Mouse (Mus musculus): Measurements from ENCODE around the gene Esyt3. TPM values are rescaled to one million over a fixed set of nuclear protein-coding genes. Genes with fewer than 3 reads are reported as not detected.
A peak's percentile ranks its signal among the peaks of the same experiment; 100 is the strongest.

Esyt3 gene
- polyA plus RNA-seq, 1 experiment from 2014 or later = 0.43 TPM

DNA sequence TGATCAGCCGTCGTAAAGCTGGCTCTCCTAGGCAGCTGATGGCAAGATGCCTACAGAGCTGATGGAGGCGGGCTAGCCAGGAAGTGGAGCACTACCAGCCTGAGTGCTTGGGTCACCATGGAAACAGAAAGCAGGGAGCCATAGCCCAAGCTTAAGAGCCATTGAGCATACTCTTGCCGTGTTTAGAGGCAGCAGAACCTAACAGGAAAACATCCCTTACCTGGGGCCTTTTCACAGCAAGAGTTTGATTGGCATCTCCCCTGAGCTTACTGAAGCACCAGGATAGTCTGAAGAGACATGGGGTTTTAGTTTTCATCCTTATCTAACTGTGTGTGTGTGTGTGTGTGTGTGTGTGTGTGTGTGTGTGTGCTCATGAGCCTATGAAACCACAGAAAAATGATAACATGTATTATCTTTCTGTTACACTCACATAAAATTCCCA, 13.0 kb downstream of the Esyt3 start:
- Histone ChIP-seq H3K4me1 (replicated peaks) (peaks cover 7% of the 10 kb centered on the region), H3K27ac (replicated peaks) (no peak overlapping the region), H3K4me2 (no peak overlapping the region), H3K4me3 (no peak overlapping the region), H3K9me3 (peaks cover 3% of the 10 kb centered on the region; the same call in 1 of the 2 replicates), H3K36me3 (no peaks in the 10 kb centered on the region), H3K9ac (no peak overlapping the region), H3K27me3 (no peaks in the 10 kb centered on the region)
- peak; percentile 80; the same call in 1 of the 2 replicates for ATAC-seq (ENCODE audit: low read depth)
- WGBS = 32% methylated on average over 4 of the region's 4 CpGs

- H3K9ac ChIP-seq = no peak overlapping the region
- WGBS = 83% methylated on average over 3 of the region's 3 CpGs
- no peaks in the 10 kb centered on the region for H3K36me3 ChIP-seq
Measured at GRCm38 (mm10) chr9:99341600-99341999, 16.8 kb downstream of the Esyt3 start.

GRCm38 (mm10) chr9:99340126-99340525, 18.2 kb downstream of the Esyt3 start:
- H3K27ac ChIP-seq (replicated peaks) = no peak overlapping the region
- H3K9ac ChIP-seq = no peak overlapping the region
- peaks cover 3% of the 10 kb centered on the region for H3K4me1 ChIP-seq (replicated peaks)
- ATAC-seq (ENCODE audit: low read depth) = no peak
- H3K36me3 ChIP-seq = no peaks in the 10 kb centered on the region
- H3K4me3 ChIP-seq = no peak overlapping the region
- 79% methylated on average over 12 of the region's 12 CpGs for WGBS
- no peaks in the 10 kb centered on the region for H3K9me3 ChIP-seq
- no peaks in the 10 kb centered on the region for H3K27me3 ChIP-seq
- H3K4me2 ChIP-seq = no peak overlapping the region

More at GRCm38 (mm10) chr9:99341600-99341999, 16.8 kb downstream of the Esyt3 start:
- no peak overlapping the region for H3K4me2 ChIP-seq
- peaks cover 7% of the 10 kb centered on the region for H3K4me1 ChIP-seq (replicated peaks)
- H3K4me3 ChIP-seq = no peak overlapping the region
- no peaks in the 10 kb centered on the region for H3K9me3 ChIP-seq
- ATAC-seq (ENCODE audit: low read depth) = no peak
- H3K27me3 ChIP-seq = no peaks in the 10 kb centered on the region
- no peak overlapping the region for H3K27ac ChIP-seq (replicated peaks)

GRCm38 (mm10) chr9:99339182-99339581, 19.2 kb downstream of the Esyt3 start:
- ATAC-seq (ENCODE audit: low read depth) = no peak
- Histone ChIP-seq H3K36me3 (no peaks in the 10 kb centered on the region), H3K9ac (no peak overlapping the region), H3K9me3 (no peaks in the 10 kb centered on the region), H3K4me1 (replicated peaks) (no peaks in the 10 kb centered on the region), H3K27me3 (no peaks in the 10 kb centered on the region), H3K27ac (replicated peaks) (no peak overlapping the region), H3K4me3 (no peak overlapping the region), H3K4me2 (no peak overlapping the region)
- WGBS = 87% methylated on average over 1 of the region's 1 CpGs

DNA sequence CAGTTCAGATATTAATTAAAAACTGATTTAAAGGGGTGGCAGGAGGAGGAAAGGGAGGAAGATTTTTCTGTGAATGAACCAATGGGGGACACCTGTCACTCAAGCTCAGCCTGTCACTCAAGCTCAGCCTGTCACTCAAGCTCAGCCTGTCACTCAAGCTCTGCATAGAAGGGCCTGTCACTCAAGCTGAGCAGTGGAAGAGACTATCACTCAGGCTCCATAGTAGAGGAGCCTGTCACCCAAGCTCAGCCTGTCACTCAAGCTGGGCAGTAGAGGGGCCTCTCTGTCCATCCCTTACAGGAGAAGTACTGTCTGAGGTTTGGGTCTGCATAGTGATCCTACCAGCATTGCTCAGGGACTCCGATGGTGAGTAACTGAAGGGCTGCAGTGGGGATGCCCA, 20.1 kb downstream of the Esyt3 start:
- no peak overlapping the region for H3K4me2 ChIP-seq
- no peaks in the 10 kb centered on the region for H3K9me3 ChIP-seq
- no peak overlapping the region for H3K4me3 ChIP-seq
- no peak overlapping the region for H3K9ac ChIP-seq
- H3K27ac ChIP-seq (replicated peaks) = no peak overlapping the region
- H3K27me3 ChIP-seq = no peaks in the 10 kb centered on the region
- ATAC-seq (ENCODE audit: low read depth) = no peak
- no peaks in the 10 kb centered on the region for H3K4me1 ChIP-seq (replicated peaks)
- no peaks in the 10 kb centered on the region for H3K36me3 ChIP-seq
- 94% methylated on average over 1 of the region's 1 CpGs for WGBS

- H3K9me3 ChIP-seq = no peaks in the 10 kb centered on the region
- no peaks in the 10 kb centered on the region for H3K4me1 ChIP-seq (replicated peaks)
- H3K27ac ChIP-seq (replicated peaks) = no peak overlapping the region
- H3K36me3 ChIP-seq = no peaks in the 10 kb centered on the region
- WGBS = 84% methylated on average over 4 of the region's 4 CpGs
- H3K4me3 ChIP-seq = no peak overlapping the region
- no peak overlapping the region for H3K9ac ChIP-seq
- no peak overlapping the region for H3K4me2 ChIP-seq
- H3K27me3 ChIP-seq = no peaks in the 10 kb centered on the region
- ATAC-seq (ENCODE audit: low read depth) = no peak
Measured at GRCm38 (mm10) chr9:99336538-99336937, 21.8 kb downstream of the Esyt3 start.

GRCm38 (mm10) chr9:99326881-99327280, 31.5 kb downstream of the Esyt3 start:
- H3K4me1 ChIP-seq (replicated peaks) = peaks cover 11% of the 10 kb centered on the region
- H3K36me3 ChIP-seq = no peaks in the 10 kb centered on the region
- H3K4me2 ChIP-seq = no peak overlapping the region
- no peaks in the 10 kb centered on the region for H3K9me3 ChIP-seq
- WGBS = 37% methylated on average over 4 of the region's 4 CpGs
- no peak overlapping the region for H3K9ac ChIP-seq
- no peaks in the 10 kb centered on the region for H3K27me3 ChIP-seq
- H3K27ac ChIP-seq (replicated peaks) = peak overlapping the region; percentile 23; the same call in 1 of the 2 replicates
- ATAC-seq (ENCODE audit: low read depth) = no peak
- no peak overlapping the region for H3K4me3 ChIP-seq

DNA sequence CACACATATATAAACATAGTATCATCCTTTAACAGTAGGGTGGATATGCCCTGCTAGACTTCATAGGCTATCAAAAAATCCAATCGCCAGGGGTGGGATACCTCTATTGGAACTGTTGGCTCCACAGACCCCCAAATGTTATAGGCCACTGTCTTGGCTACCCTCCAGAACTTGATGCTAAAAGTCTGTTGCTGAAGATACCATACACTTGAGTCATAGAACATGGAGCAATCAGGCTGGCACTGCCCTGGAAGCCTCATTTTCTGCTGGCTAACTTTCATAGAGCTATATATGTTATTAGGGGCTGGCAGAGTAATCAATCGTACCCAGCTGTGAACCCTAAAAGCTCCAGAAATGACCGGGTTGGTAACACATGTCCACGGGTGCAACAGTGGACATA, 32.4 kb downstream of the Esyt3 start:
- H3K9ac ChIP-seq = no peak overlapping the region
- no peak for ATAC-seq (ENCODE audit: low read depth)
- no peaks in the 10 kb centered on the region for H3K36me3 ChIP-seq
- WGBS = 87% methylated on average over 4 of the region's 4 CpGs
- peaks cover 11% of the 10 kb centered on the region for H3K4me1 ChIP-seq (replicated peaks)
- H3K27me3 ChIP-seq = no peaks in the 10 kb centered on the region
- H3K27ac ChIP-seq (replicated peaks) = no peak overlapping the region
- H3K4me2 ChIP-seq = no peak overlapping the region
- H3K9me3 ChIP-seq = no peaks in the 10 kb centered on the region
- no peak overlapping the region for H3K4me3 ChIP-seq

DNA sequence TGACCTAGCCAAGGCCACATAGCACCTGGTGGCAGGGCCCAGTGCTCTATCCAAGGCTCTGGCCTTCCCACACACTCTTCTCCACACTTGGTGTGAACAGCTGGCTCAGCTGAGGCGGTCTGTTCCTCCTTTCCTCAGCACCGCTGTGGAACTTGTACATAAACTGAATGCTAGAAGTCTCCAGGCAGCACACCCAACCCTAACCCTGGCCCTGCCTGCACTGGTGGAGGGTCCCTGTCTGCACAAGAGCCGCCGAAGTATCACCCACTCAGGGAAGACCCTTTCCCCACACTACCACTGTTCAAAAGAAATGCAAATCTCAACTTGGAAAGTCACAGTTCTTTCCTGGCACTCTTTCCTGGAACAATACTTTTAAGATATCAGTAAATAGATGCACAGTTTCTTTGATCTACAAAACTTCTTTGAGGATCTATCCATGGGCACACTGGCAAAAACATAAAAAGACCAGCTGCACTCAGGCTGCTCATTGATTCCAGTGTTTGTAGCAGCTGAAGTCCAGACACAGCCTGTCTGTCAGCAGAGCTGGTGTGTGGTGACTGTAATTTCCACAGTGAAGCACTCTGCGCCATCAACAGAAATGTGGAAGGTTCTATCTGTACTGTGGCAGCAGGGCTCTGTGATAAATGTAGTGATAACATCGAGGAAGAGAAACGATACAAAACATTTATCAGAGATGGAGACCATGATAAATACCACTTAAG, 33.0 kb downstream of the Esyt3 start:
- Histone ChIP-seq H3K9ac (no peak overlapping the region), H3K4me3 (no peak overlapping the region), H3K4me1 (replicated peaks) (peaks cover 11% of the 10 kb centered on the region), H3K27ac (replicated peaks) (no peak overlapping the region), H3K27me3 (no peaks in the 10 kb centered on the region), H3K9me3 (no peaks in the 10 kb centered on the region), H3K4me2 (no peak overlapping the region), H3K36me3 (no peaks in the 10 kb centered on the region)
- no peak for ATAC-seq (ENCODE audit: low read depth)
- WGBS = 88% methylated on average over 7 of the region's 7 CpGs

- Histone ChIP-seq H3K36me3 (no peaks in the 10 kb centered on the region), H3K4me3 (no peak overlapping the region), H3K9me3 (no peaks in the 10 kb centered on the region), H3K4me2 (no peak overlapping the region), H3K9ac (no peak overlapping the region), H3K27ac (replicated peaks) (0 out of 2 replicates have a peak overlapping the region, but pooled peaks have one; percentile 33), H3K4me1 (replicated peaks) (peaks cover 7% of the 10 kb centered on the region; the same call in 1 of the 2 replicates), H3K27me3 (no peaks in the 10 kb centered on the region)
- 77% methylated on average over 8 of the region's 8 CpGs for WGBS
- no peak for ATAC-seq (ENCODE audit: low read depth)
Measured at GRCm38 (mm10) chr9:99320006-99320405, 38.4 kb downstream of the Esyt3 start.

DNA sequence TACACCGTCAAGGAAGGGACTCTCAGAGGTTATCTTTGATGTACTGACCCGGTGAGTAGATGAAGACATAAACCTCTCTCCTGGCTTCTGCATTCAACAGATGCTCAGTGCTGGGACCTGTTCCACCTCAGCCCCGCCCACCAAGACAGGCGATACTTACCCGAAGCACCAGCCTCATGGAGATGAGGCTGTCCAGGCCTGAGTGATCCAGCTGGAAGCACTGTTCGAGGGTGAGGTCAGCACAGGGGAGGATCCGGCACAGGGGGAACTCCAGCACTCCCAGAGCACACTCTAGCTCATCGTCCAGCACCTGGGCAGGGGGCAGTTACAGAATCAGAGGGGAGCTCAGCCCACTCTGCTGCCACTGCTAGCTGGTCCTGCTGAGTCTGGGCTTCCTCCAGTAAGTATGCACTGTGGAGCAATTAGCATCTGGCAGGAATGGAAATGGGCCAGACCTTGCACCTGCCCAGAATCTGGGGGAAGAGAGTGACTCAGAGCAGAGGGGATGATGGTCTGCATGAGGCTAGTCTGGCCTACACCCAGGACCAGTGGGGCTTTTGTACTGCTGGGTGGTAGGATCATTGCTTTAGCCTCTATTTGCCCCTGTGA, 38.9 kb downstream of the Esyt3 start:
- Histone ChIP-seq H3K36me3 (no peaks in the 10 kb centered on the region), H3K27me3 (no peaks in the 10 kb centered on the region), H3K4me2 (no peak overlapping the region), H3K4me3 (no peak overlapping the region), H3K27ac (replicated peaks) (no peak overlapping the region), H3K4me1 (replicated peaks) (peaks cover 7% of the 10 kb centered on the region; the same call in 1 of the 2 replicates), H3K9me3 (no peaks in the 10 kb centered on the region), H3K9ac (no peak overlapping the region)
- WGBS = 64% methylated on average over 8 of the region's 8 CpGs
- ATAC-seq (ENCODE audit: low read depth) = peak; percentile 45; the same call in 1 of the 2 replicates

DNA sequence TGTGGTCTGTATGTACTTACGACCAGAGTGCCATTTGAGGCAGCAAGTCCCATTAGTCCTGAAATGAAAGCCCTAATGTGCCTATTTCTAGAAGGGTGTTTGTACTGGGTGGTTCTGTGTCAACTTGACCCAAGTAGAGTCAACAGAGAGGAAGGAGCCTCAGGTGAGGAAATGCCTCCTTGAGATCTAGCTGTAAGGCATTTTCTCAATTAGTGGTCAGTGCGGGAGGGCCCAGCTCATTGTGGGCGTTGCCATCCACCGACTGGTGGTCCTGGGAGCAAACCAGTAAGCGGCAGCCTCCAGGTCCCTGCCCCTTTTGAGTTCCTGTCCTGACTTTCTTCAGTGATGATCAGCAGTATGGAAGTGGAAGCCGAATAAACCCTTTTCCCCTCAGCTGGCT, 52.1 kb downstream of the Esyt3 start:
- 83% methylated on average over 6 of the region's 6 CpGs for WGBS
- no peak for ATAC-seq (ENCODE audit: low read depth)
- Histone ChIP-seq H3K9ac (no peak overlapping the region), H3K4me2 (no peak overlapping the region), H3K36me3 (peaks cover 57% of the 10 kb centered on the region), H3K4me3 (no peak overlapping the region), H3K9me3 (no peaks in the 10 kb centered on the region), H3K27ac (replicated peaks) (no peak overlapping the region), H3K4me1 (replicated peaks) (no peaks in the 10 kb centered on the region), H3K27me3 (no peaks in the 10 kb centered on the region)
